Mouse (Mus musculus) hindbrain, postnatal 0 days (tissue): ENCODE data around the gene Pnpla6. TPM values are rescaled to one million over a fixed set of nuclear protein-coding genes. Genes with fewer than 3 reads are reported as not detected.

Experiments used
- ATAC-seq: fragments of 200-750 bp; cut with Nextera tagmentation; 2 replicates; pipeline ENCODE4 v1.8.0; 2017; ENCODE audit warnings: mild to moderate bottlenecking, moderate TSS enrichment, moderate library complexity
- DNase-seq: peaks from one replicate; pipeline ENCODE4 v3.0.0-alpha.2; 2015; ENCODE audit warnings: low spot score
- H3K27ac ChIP-seq: fragments of 300-500 bp; sonication (generic); 2 replicates; pipeline ENCODE4 v1.5.1; 2014; ENCODE audit warnings: mild to moderate bottlenecking
- H3K27me3 ChIP-seq: fragments of 300-500 bp; sonication (generic); 2 replicates; pipeline ENCODE4 v1.6.1; 2014; ENCODE audit warnings: low read length, mixed read lengths; ENCODE audit not compliant: insufficient read depth
- H3K36me3 ChIP-seq: fragments of 300-500 bp; sonication (generic); 2 replicates; pipeline ENCODE4 v1.6.1; 2014; ENCODE audit warnings: low read length, mixed read lengths; ENCODE audit not compliant: insufficient read depth
- H3K4me1 ChIP-seq: fragments of 300-500 bp; sonication (generic); 2 replicates; pipeline ENCODE4 v1.6.1; 2014; ENCODE audit warnings: antibody characterized with exemption, low read length, mixed read lengths; ENCODE audit not compliant: insufficient read depth
- H3K4me2 ChIP-seq: fragments of 300-500 bp; sonication (generic); 2 replicates; pipeline ENCODE4 v1.6.1; 2014; ENCODE audit warnings: low read depth, mild to moderate bottlenecking, low read length, moderate library complexity, mixed read lengths
- H3K4me3 ChIP-seq: fragments of 300-500 bp; sonication (generic); 2 replicates; pipeline ENCODE4 v1.5.1; 2014; ENCODE audit warnings: low read length
- H3K9ac ChIP-seq: fragments of 300-500 bp; sonication (generic); replicated peaks from 2 replicates; pipeline ENCODE4 v1.6.1; 2014; ENCODE audit warnings: mild to moderate bottlenecking, low read length, moderate library complexity, mixed read lengths
- H3K9me3 ChIP-seq: fragments of 300-500 bp; sonication (generic); 2 replicates; pipeline ENCODE4 v1.6.1; 2016; ENCODE audit warnings: low read length, mixed read lengths
- CTCF ChIP-seq: IDR thresholded peaks from 2 replicates; pipeline ENCODE4 v1.5.1; 2016; ENCODE audit warnings: antibody characterized with exemption, control low read depth, low read depth
- WGBS: fragments of 180-500 bp; shearing (Covaris S2); extraction: QIAGEN DNeasy Blood & Tissue Kit; methylation state at CpG from one replicate; pipeline ENCODE4 v1.1.7; 2014; 5-methylcytosine and 5-hydroxymethylcytosine counted together
- polyA plus RNA-seq: library from polyadenylated mRNA; unstranded; fragments of >200 nt; fragmentation: Nextera tagmentation; extraction: Ambion mirVana; gene quantifications from 2 replicates; pipeline ENCODE4 v1.2.1, GENCODE M21; 2015
- total RNA-seq: library from RNA; depleted of rRNA; stranded (reverse); fragments of >200 nt; gene quantifications from 2 replicates; pipeline ENCODE4 v1.2.3, GENCODE M21; 2014

The Pnpla6 gene
- total and polyA plus RNA-seq, 2 experiments from 2014 or later, result 35.3 to 82.6 TPM

- Histone ChIP-seq H3K9me3 (no peaks in the 10 kb centered on the region), H3K27me3 (no peaks in the 10 kb centered on the region; the same call in 1 of the 2 replicates), H3K9ac (no peak overlapping the region), H3K4me1 (peaks cover 5% of the 10 kb centered on the region; the same call in 1 of the 2 replicates), H3K36me3 (no peaks in the 10 kb centered on the region), H3K4me3 (no peak overlapping the region), H3K4me2 (no peak overlapping the region), H3K27ac (no peak overlapping the region)
- no peak for ATAC-seq
- WGBS, result 76% methylated on average over 4 of the region's 4 CpGs
- TF ChIP-seq CTCF, result no peak
- DNase-seq, result no peak
These were observed 34.9 kb upstream of the Pnpla6 start for GRCm38 (mm10) chr8:3480221-3480785.

GRCm38 (mm10) chr8:3481605-3482004, 33.6 kb upstream of the Pnpla6 start:
- no peak for DNase-seq
- Histone ChIP-seq H3K4me3 (no peak overlapping the region), H3K4me2 (no peak overlapping the region), H3K36me3 (no peaks in the 10 kb centered on the region), H3K9me3 (no peaks in the 10 kb centered on the region), H3K27me3 (no peaks in the 10 kb centered on the region; the same call in 1 of the 2 replicates), H3K4me1 (no peaks in the 10 kb centered on the region), H3K9ac (no peak overlapping the region), H3K27ac (no peak overlapping the region)
- TF ChIP-seq CTCF, result no peak
- ATAC-seq, result no peak
- WGBS, result 56% methylated on average over 5 of the region's 5 CpGs

- H3K4me1 ChIP-seq, result no peaks in the 10 kb centered on the region
- no peak for TF ChIP-seq CTCF
- H3K4me2 ChIP-seq, result no peak overlapping the region
- no peak overlapping the region for H3K4me3 ChIP-seq
- 86% methylated on average over 22 of the region's 22 CpGs for WGBS
- no peak overlapping the region for H3K27ac ChIP-seq
- H3K9ac ChIP-seq, result no peak overlapping the region
- no peaks in the 10 kb centered on the region for H3K36me3 ChIP-seq
- H3K9me3 ChIP-seq, result no peaks in the 10 kb centered on the region
- DNase-seq, result no peak
- no peaks in the 10 kb centered on the region; the same call in 1 of the 2 replicates for H3K27me3 ChIP-seq
- ATAC-seq, result no peak
These were observed 32.9 kb upstream of the Pnpla6 start for GRCm38 (mm10) chr8:3482240-3482740.

- no peaks in the 10 kb centered on the region; the same call in 1 of the 2 replicates for H3K27me3 ChIP-seq
- no peak overlapping the region for H3K4me3 ChIP-seq
- H3K9me3 ChIP-seq, result no peaks in the 10 kb centered on the region
- no peak overlapping the region for H3K9ac ChIP-seq
- H3K27ac ChIP-seq, result no peak overlapping the region
- ATAC-seq (no peak), DNase-seq (no peak)
- TF ChIP-seq CTCF, result no peak
- no peaks in the 10 kb centered on the region for H3K36me3 ChIP-seq
- WGBS, result 83% methylated on average over 7 of the region's 7 CpGs
- H3K4me2 ChIP-seq, result no peak overlapping the region
- H3K4me1 ChIP-seq, result no peaks in the 10 kb centered on the region
These were observed 31.6 kb upstream of the Pnpla6 start for GRCm38 (mm10) chr8:3483546-3483945.

- Histone ChIP-seq H3K4me1 (no peaks in the 10 kb centered on the region), H3K9me3 (no peaks in the 10 kb centered on the region), H3K9ac (no peak overlapping the region), H3K4me2 (no peak overlapping the region), H3K36me3 (no peaks in the 10 kb centered on the region), H3K4me3 (no peak overlapping the region), H3K27me3 (no peaks in the 10 kb centered on the region), H3K27ac (no peak overlapping the region)
- TF ChIP-seq CTCF, result no peak
- DNase-seq (no peak), ATAC-seq (0 out of 2 replicates have a peak, but pooled peaks have one; percentile 27)
- 25% methylated on average over 5 of the region's 5 CpGs for WGBS
These were observed 30.0 kb upstream of the Pnpla6 start for GRCm38 (mm10) chr8:3485192-3485591.

- 3% methylated on average over 60 of the region's 64 CpGs for WGBS
- peak; percentile 92 for ATAC-seq
- H3K4me1 ChIP-seq, result no peaks in the 10 kb centered on the region
- TF ChIP-seq CTCF, result no peak
- DNase-seq, result peak; percentile 87
- H3K27ac ChIP-seq, result peak within 1 kb of the TSS; percentile 94
- no peaks in the 10 kb centered on the region for H3K27me3 ChIP-seq
- peaks cover 17% of the 10 kb centered on the region for H3K36me3 ChIP-seq
- H3K4me2 ChIP-seq, result peak within 1 kb of the TSS; percentile 52
- no peaks in the 10 kb centered on the region for H3K9me3 ChIP-seq
- peak within 1 kb of the TSS; percentile 92 for H3K9ac ChIP-seq
- H3K4me3 ChIP-seq, result peak within 1 kb of the TSS; percentile 75
These were observed 22.0 kb upstream of the Pnpla6 start, which contains the start of gene Zfp358 for GRCm38 (mm10) chr8:3492901-3493844. Zfp358 (plus strand) TSS chr8:3493138.
